7 mouse cellular contexts compared by ENCODE assay signal in the genomic region with DNA sequence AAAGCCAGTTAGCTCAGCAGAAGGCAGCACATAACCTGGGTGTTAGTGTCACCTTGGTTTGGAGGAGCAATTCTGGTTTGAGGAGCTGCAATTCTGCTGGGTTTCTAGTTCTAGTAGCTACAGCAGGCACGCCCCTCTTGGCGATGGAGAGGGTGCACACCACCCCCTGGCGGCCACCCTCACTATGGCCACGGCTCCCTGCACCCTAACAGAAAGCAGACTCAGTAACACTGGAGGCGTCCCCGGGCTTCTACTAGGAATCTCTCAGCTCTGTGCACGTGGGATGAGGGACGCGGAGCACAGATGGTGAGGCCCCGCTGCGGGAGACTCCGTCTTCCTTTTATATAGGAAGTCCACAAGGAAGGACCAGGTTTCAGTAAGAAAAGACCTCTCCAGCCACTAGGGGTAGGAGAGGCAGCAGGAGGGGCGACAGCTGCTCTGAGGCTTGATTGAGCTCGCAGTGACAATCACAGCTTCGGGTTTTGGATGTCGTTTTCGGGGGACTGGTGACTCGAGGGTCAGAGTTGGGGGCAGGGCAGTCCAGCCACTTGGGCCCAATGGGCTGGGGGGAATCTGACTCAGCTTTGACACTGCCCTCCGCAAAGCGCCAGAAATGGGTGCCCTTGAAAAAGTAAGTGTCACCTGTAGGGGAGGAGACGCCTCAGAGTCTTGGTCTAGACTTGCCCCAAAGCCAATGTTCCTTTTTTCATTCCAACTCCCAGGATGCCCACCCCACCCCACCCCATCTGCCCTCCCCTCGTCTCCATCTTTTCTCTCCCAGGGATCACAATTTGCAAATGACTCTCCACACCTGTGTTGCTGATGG. TPM values are rescaled to one million over a fixed set of nuclear protein-coding genes. Genes with fewer than 3 reads are reported as not detected.
A peak's percentile ranks its signal among the peaks of the same experiment; 100 is the strongest.
DNase-seq lines count a peak whose midpoint lies in the region; ATAC-seq and TF ChIP-seq lines count a peak whose summit lies in the region.

No protein-coding gene starts in this region.

- peak; percentile 90 for ATAC-seq in midbrain, embryonic 13.5 days

- DNase-seq in adrenal gland, postnatal 10 days, result peak; percentile 92
- DNase-seq in embryonic facial prominence, embryonic 10.5 days (ENCODE audit: low spot score), result peak; percentile 87
- peak; percentile 97 for DNase-seq in heart, adult 11 months
- DNase-seq in kidney, adult 11 months, result peak; percentile 45
- peak; percentile 87 for DNase-seq in limb, embryonic 10.5 days (ENCODE audit: low spot score)

- TF ChIP-seq POLR2A in small intestine, adult 2 months (IDR thresholded peaks at IDR 0.05; ENCODE audit: low read depth, low read length), result no peak; the same call in 1 of the 2 replicates

- no peak overlapping the region for H3K9ac ChIP-seq in midbrain, embryonic 13.5 days (replicated peaks)

- no peaks in the 10 kb centered on the region for H3K9me3 ChIP-seq in embryonic facial prominence, embryonic 10.5 days
- H3K9me3 ChIP-seq in limb, embryonic 10.5 days (replicated peaks), result no peaks in the 10 kb centered on the region
- H3K9me3 ChIP-seq in midbrain, embryonic 13.5 days, result no peaks in the 10 kb centered on the region

- peak overlapping the region; percentile 45 for H3K4me3 ChIP-seq in embryonic facial prominence, embryonic 10.5 days
- H3K4me3 ChIP-seq in limb, embryonic 10.5 days, result peak overlapping the region; percentile 36
- peak overlapping the region; percentile 11; the same call in 1 of the 2 replicates for H3K4me3 ChIP-seq in midbrain, embryonic 13.5 days (replicated peaks)
- no peak overlapping the region for H3K4me3 ChIP-seq in small intestine, adult 2 months (ENCODE audit: low read depth, low read length)

- no peaks in the 10 kb centered on the region for H3K36me3 ChIP-seq in embryonic facial prominence, embryonic 10.5 days (replicated peaks)
- no peaks in the 10 kb centered on the region for H3K36me3 ChIP-seq in limb, embryonic 10.5 days
- H3K36me3 ChIP-seq in midbrain, embryonic 13.5 days, result no peaks in the 10 kb centered on the region
- no peaks in the 10 kb centered on the region for H3K36me3 ChIP-seq in small intestine, adult 2 months (ENCODE audit: control insufficient read depth, insufficient read depth, low read length)

- WGBS in embryonic facial prominence, embryonic 10.5 days, result 18% methylated on average over 22 of the region's 22 CpGs
- WGBS in limb, embryonic 10.5 days, result 18% methylated on average over 22 of the region's 22 CpGs
- WGBS in midbrain, embryonic 13.5 days, result 16% methylated on average over 22 of the region's 22 CpGs
- 10% methylated on average over 22 of the region's 22 CpGs for WGBS in small intestine, adult 2 months

- no peak overlapping the region for H3K27ac ChIP-seq in embryonic facial prominence, embryonic 10.5 days (replicated peaks)
- no peak overlapping the region for H3K27ac ChIP-seq in limb, embryonic 10.5 days
- H3K27ac ChIP-seq in midbrain, embryonic 13.5 days, result no peak overlapping the region
- no peak overlapping the region for H3K27ac ChIP-seq in small intestine, adult 2 months (ENCODE audit: insufficient read depth, low read depth, low read length)

- H3K4me1 ChIP-seq in embryonic facial prominence, embryonic 10.5 days, result peaks cover 9% of the 10 kb centered on the region
- H3K4me1 ChIP-seq in limb, embryonic 10.5 days, result peaks cover 9% of the 10 kb centered on the region
- H3K4me1 ChIP-seq in midbrain, embryonic 13.5 days (replicated peaks), result peaks cover 6% of the 10 kb centered on the region
- no peaks in the 10 kb centered on the region for H3K4me1 ChIP-seq in small intestine, adult 2 months (ENCODE audit: control insufficient read depth, insufficient read depth, insufficient read length, low read length)

- peak overlapping the region; percentile 42 for H3K4me2 ChIP-seq in midbrain, embryonic 13.5 days (replicated peaks)

- TF ChIP-seq CTCF in small intestine, adult 2 months (IDR thresholded peaks at IDR 0.05; ENCODE audit: extremely low read depth, insufficient read length, insufficient replicate concordance, low read depth, low read length), result peak; percentile 77

- H3K27me3 ChIP-seq in embryonic facial prominence, embryonic 10.5 days (replicated peaks; ENCODE audit: low read depth, poor library complexity, severe bottlenecking), result peaks cover 10% of the 10 kb centered on the region
- peaks cover 12% of the 10 kb centered on the region for H3K27me3 ChIP-seq in limb, embryonic 10.5 days (ENCODE audit: low read depth, poor library complexity, severe bottlenecking)
- H3K27me3 ChIP-seq in midbrain, embryonic 13.5 days, result no peaks in the 10 kb centered on the region
- no peaks in the 10 kb centered on the region for H3K27me3 ChIP-seq in small intestine, adult 2 months (ENCODE audit: control insufficient read depth, insufficient read depth, low read length)

RNA-seq across cellular contexts. Expression of a gene that starts 14.7 kb away (rescaled TPM):
- under 1 TPM; 0.54 to 1.00 TPM for total RNA-seq in adrenal gland, postnatal 10 days (2021)
- polyA plus RNA-seq in embryonic facial prominence, embryonic 10.5 days (2016; fragmentation: Nextera tagmentation; extraction: Ambion mirVana), result 0.68 and 0.69 TPM in 2 replicates
- polyA plus RNA-seq in limb, embryonic 10.5 days (2016; fragmentation: Nextera tagmentation; extraction: Ambion mirVana), result 0.84 and 1.1 TPM in 2 replicates
- polyA plus RNA-seq in midbrain, embryonic 13.5 days (2015; fragmentation: Nextera tagmentation; extraction: Ambion mirVana), result 1.1 TPM in 2 replicates
- polyA plus RNA-seq in small intestine, adult 2 months (2012; rRNA removed), result 1.5 and 1.6 TPM in 2 replicates

RNA-seq across cellular contexts. Expression of a gene that starts 29.8 kb away (rescaled TPM):
- total RNA-seq in adrenal gland, postnatal 10 days (2021), result not detected
- polyA plus RNA-seq in embryonic facial prominence, embryonic 10.5 days (2016; fragmentation: Nextera tagmentation; extraction: Ambion mirVana), result 0.71 and 1.0 TPM in 2 replicates
- 0.35 and 0.38 TPM in 2 replicates for polyA plus RNA-seq in limb, embryonic 10.5 days (2016; fragmentation: Nextera tagmentation; extraction: Ambion mirVana)
- not detected in 2 replicates for polyA plus RNA-seq in midbrain, embryonic 13.5 days (2015; fragmentation: Nextera tagmentation; extraction: Ambion mirVana)
- not detected in 2 replicates for polyA plus RNA-seq in small intestine, adult 2 months (2012; rRNA removed)

RNA-seq across cellular contexts. Expression of a gene that starts 29.9 kb away (rescaled TPM):
- total RNA-seq in adrenal gland, postnatal 10 days (2021), result not detected
- polyA plus RNA-seq in embryonic facial prominence, embryonic 10.5 days (2016; fragmentation: Nextera tagmentation; extraction: Ambion mirVana), result 0.85 and 1.2 TPM in 2 replicates
- polyA plus RNA-seq in limb, embryonic 10.5 days (2016; fragmentation: Nextera tagmentation; extraction: Ambion mirVana), result 1.4 and 2.0 TPM in 2 replicates
- 0.16 TPM in 1 of 2 replicates, not detected in the other for polyA plus RNA-seq in midbrain, embryonic 13.5 days (2015; fragmentation: Nextera tagmentation; extraction: Ambion mirVana)
- polyA plus RNA-seq in small intestine, adult 2 months (2012; rRNA removed), result 5.2 and 6.0 TPM in 2 replicates

RNA-seq across cellular contexts. Expression of a gene that starts 31.1 kb away (rescaled TPM):
- 10 to 100 TPM; 10.6 to 12.5 TPM for total RNA-seq in adrenal gland, postnatal 10 days (2021)
- 22.4 and 24.4 TPM in 2 replicates for polyA plus RNA-seq in embryonic facial prominence, embryonic 10.5 days (2016; fragmentation: Nextera tagmentation; extraction: Ambion mirVana)
- polyA plus RNA-seq in limb, embryonic 10.5 days (2016; fragmentation: Nextera tagmentation; extraction: Ambion mirVana), result 22.0 and 25.4 TPM in 2 replicates
- polyA plus RNA-seq in midbrain, embryonic 13.5 days (2015; fragmentation: Nextera tagmentation; extraction: Ambion mirVana), result 26.6 and 28.7 TPM in 2 replicates
- 5.4 and 6.8 TPM in 2 replicates for polyA plus RNA-seq in small intestine, adult 2 months (2012; rRNA removed)

RNA-seq across cellular contexts. Expression of a gene that starts 43.0 kb away (rescaled TPM):
- 100 to 1,000 TPM; 136 to 169 TPM for total RNA-seq in adrenal gland, postnatal 10 days (2021)
- polyA plus RNA-seq in embryonic facial prominence, embryonic 10.5 days (2016; fragmentation: Nextera tagmentation; extraction: Ambion mirVana), result 30.4 and 39.7 TPM in 2 replicates
- 29.0 and 30.5 TPM in 2 replicates for polyA plus RNA-seq in limb, embryonic 10.5 days (2016; fragmentation: Nextera tagmentation; extraction: Ambion mirVana)
- polyA plus RNA-seq in midbrain, embryonic 13.5 days (2015; fragmentation: Nextera tagmentation; extraction: Ambion mirVana), result 84.9 and 90.9 TPM in 2 replicates
- polyA plus RNA-seq in small intestine, adult 2 months (2012; rRNA removed), result 106 and 251 TPM in 2 replicates

Comparison
In these comparisons a context has a peak if more than half of its experiments do, and no peak if none do; other contexts are left out.
1. DNase-seq: peak in every context shown above with its lines; median percentile 97 in heart, adult 11 months; 92 in adrenal gland, postnatal 10 days; 87 in embryonic facial prominence, embryonic 10.5 days; 87 in limb, embryonic 10.5 days; 45 in kidney, adult 11 months.